Mouse (Mus musculus) layer of hippocampus, postnatal 10 days (tissue): ENCODE measurements around the gene Pqbp1. TPM values are rescaled to one million over a fixed set of nuclear protein-coding genes. Genes with fewer than 3 reads are reported as not detected.

Source experiments
- DNase-seq, 2 experiments: peaks; one replicate each; pipeline ENCODE4 v3.0.0; 2021; ENCODE audit warnings: low spot score in 2 of 2
- total RNA-seq, 2 experiments: library from RNA; stranded (reverse); gene quantifications; 2 replicates each; pipeline ENCODE4 v1.2.3; 2021

Pqbp1 gene
- total RNA-seq, 2 experiments from 2014 or later: 79.4 to 87.7 TPM

- DNase-seq: peak; percentile 51 to 66
These were observed 19.2 kb downstream of the Pqbp1 start for GRCm38 (mm10) chrX:7879819-7880218.

DNA sequence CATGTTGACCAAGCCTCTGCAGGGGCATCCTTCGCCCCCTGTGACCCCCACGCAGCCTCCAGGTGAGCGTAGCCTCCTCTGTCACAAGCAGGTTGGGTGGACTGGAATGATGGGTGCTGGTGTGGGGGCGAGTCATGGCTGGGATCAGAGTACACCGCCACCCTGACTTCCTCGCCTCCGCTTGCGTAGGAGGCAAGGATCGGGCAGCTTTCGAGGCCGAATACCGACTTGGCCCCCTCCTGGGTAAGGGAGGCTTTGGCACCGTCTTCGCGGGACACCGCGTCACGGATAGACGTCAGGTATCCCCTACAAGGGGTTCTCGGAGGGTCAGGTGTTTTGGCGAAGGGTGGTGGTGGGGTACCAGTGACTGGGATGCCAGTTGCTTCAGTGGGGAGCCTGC, 20.6 kb downstream of the Pqbp1 start:
- peak in 1 of 2 experiments; percentile 36 for DNase-seq

DNA sequence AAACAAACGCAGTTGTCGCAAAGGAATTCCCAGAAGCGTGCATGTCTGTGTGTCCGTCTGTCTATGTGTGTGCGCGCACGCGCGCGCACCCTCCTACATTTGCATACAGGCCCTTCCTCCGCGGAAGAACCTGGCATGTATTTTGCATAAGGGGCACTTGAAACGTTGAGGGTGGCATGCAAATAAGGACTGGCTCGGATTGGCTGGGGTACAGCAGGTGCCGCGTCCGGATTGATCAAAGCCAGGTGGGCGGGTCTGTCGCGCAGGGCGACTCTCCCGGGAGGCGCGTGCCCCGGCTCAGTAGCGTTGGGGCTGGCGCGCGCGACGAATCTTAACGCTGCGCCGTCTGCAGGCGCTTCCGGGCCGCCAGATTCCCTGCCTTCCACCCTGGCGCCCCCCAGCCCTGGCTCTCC, 21.1 kb downstream of the Pqbp1 start, which contains the start of gene Pim2:
Gene Pim2, plus strand, starts transcription at position 256 of the 413 bp plus-strand sequence.
- DNase-seq: peak; percentile 72 to 78

DNA sequence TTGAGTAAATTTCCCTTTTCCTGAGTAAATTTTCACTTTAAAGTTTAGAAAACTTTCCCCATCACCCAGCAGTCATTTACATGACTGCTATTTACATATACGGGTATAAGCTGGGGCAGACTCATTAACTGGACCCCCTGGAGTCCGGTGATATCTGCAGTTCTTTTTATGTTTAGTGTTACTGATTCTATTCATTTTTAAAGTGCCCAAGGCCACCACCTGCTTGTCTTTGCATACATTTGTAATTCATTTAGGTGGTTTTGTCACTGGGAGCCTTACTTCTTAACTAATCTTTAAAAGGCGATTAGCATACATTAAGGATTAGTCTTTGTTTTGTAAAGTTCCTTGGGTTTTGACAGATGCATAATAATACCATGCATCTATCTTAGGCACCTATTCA, 29.2 kb downstream of the Pqbp1 start:
- DNase-seq: no peak

- DNase-seq: no peak
These were observed 30.6 kb downstream of the Pqbp1 start for GRCm38 (mm10) chrX:7868506-7868905.

GRCm38 (mm10) chrX:7867141-7867540, 31.9 kb downstream of the Pqbp1 start:
- DNase-seq: no peak

GRCm38 (mm10) chrX:7865786-7866185, 33.3 kb downstream of the Pqbp1 start:
- DNase-seq: no peak

DNA sequence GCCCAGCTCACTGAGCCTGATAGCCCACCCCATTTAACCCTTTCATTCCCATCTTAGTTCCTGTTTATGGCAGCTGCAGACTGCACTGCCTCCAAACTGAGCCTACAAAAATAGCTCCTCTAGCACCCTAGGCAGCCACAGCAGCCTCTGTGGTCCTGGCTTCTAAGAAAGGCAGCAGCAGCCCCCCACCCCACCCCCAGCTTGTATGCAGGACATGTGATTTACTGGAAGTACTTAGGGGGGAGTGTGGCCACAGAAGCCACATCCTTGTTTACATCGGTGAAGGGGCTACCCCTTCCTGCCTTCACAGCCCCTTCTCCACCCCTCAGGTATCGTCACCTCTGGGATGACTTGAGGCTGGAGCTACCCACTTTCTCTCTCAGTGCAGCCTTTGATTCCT, 33.7 kb downstream of the Pqbp1 start:
- no peak for DNase-seq

- DNase-seq: no peak
These were observed 34.5 kb downstream of the Pqbp1 start for GRCm38 (mm10) chrX:7864551-7864950.

DNA sequence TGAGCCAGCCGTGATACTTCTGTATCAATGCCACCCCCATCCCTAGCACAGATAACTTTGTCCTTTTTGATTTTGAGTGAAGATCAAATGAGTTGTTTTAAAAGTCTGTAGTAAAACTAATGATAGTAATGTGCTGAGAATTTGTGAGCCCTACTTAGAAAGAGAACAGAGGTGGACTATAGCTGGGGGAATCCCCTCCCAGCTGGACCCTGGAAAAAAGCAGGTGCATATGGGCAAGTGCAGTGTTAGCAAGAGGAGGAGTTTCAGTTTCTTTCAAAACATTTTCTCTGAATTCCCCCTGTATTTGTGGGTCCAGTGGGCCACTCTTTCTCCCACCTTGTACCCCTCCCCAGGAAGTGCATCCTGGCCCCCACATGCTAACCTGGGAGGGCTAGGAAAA, 35.9 kb downstream of the Pqbp1 start:
- DNase-seq: no peak

DNA sequence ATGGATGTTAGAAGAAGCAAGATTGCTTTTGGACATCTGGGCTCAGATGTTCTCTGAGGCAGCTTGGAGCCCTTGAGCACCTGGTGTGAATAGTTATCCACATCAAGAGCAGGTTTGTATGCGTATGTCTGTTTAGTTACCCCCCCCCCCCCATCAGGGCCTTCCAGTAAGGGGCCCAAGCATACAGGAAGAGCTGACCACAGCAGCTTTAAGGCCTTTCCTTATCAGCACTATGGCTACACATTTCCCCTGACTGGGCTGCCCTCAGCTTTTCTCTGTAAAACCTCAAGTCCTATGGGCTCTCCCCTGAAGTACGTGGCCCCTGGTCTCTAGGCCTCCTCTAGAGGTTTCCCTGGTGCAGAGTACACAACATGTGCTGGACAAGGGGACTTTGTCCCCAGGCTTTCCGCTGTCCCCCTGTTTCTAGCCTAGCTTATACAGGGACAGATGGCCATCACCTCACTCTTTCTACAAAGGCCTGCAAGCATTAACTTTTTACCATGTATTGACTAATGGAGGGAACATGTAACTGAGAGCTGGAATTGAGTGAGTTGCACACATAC, 39.8 kb downstream of the Pqbp1 start:
- no peak for DNase-seq

DNA sequence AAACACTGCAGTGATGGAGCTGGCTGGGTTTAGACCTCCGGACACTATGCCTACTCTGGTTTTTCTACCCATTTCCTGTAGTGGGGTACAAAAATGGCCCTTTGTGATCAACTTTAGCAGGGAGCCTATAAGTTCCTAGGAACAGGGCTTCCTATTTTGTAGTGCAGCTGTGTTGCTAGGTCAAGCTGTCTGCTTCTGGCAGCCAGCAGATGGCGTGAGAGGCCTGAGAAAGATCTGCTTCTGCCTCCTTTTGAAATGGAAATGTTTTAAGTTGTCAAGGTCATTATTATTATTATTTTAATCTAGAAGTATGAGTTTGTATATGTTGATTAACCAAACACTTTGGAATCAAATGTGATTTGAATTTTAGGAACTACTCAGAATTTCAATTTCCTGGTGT, 44.5 kb downstream of the Pqbp1 start:
- DNase-seq: peak; percentile 28 to 53

DNA sequence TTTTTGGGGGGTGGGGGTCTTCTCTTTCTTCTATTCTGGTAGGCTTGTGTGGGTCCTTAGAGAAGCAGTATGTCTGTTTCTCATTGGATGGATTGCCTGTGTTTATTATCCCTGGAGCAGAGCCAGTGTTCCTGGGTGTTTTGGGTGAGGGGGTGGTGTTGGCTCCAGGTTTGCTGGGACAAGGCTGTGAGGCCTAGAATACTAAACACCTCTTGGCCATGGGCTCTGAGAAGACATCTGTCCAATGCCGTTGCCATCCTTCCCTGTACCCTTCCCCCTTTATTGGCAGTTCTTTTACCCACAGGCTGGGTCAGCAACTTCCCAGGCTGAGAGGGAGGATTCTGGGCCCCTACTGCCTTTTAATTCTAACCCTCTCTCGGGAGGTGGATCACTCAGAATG, 51.2 kb downstream of the Pqbp1 start:
- DNase-seq: peak; percentile 12 to 18

Other genes starting within 250 kb of the Pqbp1 start
- gene Prickle3, start 242.0 kb downstream of the Pqbp1 start, total RNA-seq: 1 to 10 TPM; 2.0 TPM
- gene Plp2, start 227.9 kb downstream of the Pqbp1 start, total RNA-seq: 10 to 100 TPM; 14.9 to 19.3 TPM
- gene Magix, start 218.0 kb downstream of the Pqbp1 start, total RNA-seq: under 1 TPM in 1 of 2 experiments, not detected in 1; 0.42 TPM
- 10 to 100 TPM; 35.5 to 38.4 TPM for gene Gpkow, start 202.1 kb downstream of the Pqbp1 start, total RNA-seq
- 10 to 100 TPM; 34.3 to 41.8 TPM for gene Wdr45, start 184.9 kb downstream of the Pqbp1 start, total RNA-seq
- gene Gm45208, start 177.0 kb downstream of the Pqbp1 start, total RNA-seq: not detected
- 10 to 100 TPM; 85.0 to 98.9 TPM for gene Praf2, start 170.8 kb downstream of the Pqbp1 start, total RNA-seq
- gene Ccdc120, start 148.4 kb downstream of the Pqbp1 start, total RNA-seq: 10 to 100 TPM; 23.0 to 24.5 TPM
- gene Tfe3, start 136.7 kb downstream of the Pqbp1 start, total RNA-seq: 10 to 100 TPM; 28.8 to 38.6 TPM
- gene Gripap1, start 109.5 kb downstream of the Pqbp1 start, total RNA-seq: 10 to 100 TPM; 86.1 to 93.0 TPM
- 10 to 100 TPM; 11.8 to 12.0 TPM for gene Kcnd1, start 77.0 kb downstream of the Pqbp1 start, total RNA-seq
- 10 to 100 TPM; 67.3 to 67.8 TPM for gene Otud5, start 57.9 kb downstream of the Pqbp1 start, total RNA-seq
- 10 to 100 TPM; 39.1 to 39.9 TPM for gene Pim2, start 21.0 kb downstream of the Pqbp1 start, total RNA-seq
- 10 to 100 TPM; 46.7 to 47.4 TPM for gene Slc35a2, start 15.2 kb downstream of the Pqbp1 start, total RNA-seq
- gene Timm17b, start 88 bp upstream of the Pqbp1 start, total RNA-seq: 10 to 100 TPM; 31.8 to 33.2 TPM
- not detected for gene Gm10491, start 8.6 kb upstream of the Pqbp1 start, total RNA-seq
- not detected for gene Gm10490, start 10.3 kb upstream of the Pqbp1 start, total RNA-seq
- gene Pcsk1n, start 20.6 kb upstream of the Pqbp1 start, total RNA-seq: 100 to 1,000 TPM; 307 to 355 TPM
- not detected for gene Eras, start 29.3 kb upstream of the Pqbp1 start, total RNA-seq
- gene Hdac6, start 48.6 kb upstream of the Pqbp1 start, total RNA-seq: 10 to 100 TPM; 59.2 to 60.6 TPM
- not detected for gene Gata1, start 78.8 kb upstream of the Pqbp1 start, total RNA-seq
- 1 to 10 TPM in 1 of 2 experiments, under 1 TPM in 1; 0.78 to 1.2 TPM for gene Glod5, start 119.2 kb upstream of the Pqbp1 start, total RNA-seq
- 10 to 100 TPM; 30.4 to 30.7 TPM for gene Suv39h1, start 175.5 kb upstream of the Pqbp1 start, total RNA-seq
- gene Was, start 191.2 kb upstream of the Pqbp1 start, total RNA-seq: 1 to 10 TPM; 1.2 to 1.7 TPM
- gene Wdr13, start 233.6 kb upstream of the Pqbp1 start, total RNA-seq: 100 to 1,000 TPM; 219 to 231 TPM
- 100 to 1,000 TPM; 248 to 315 TPM for gene Rbm3, start 246.6 kb upstream of the Pqbp1 start, total RNA-seq